Mouse (Mus musculus): ENCODE results near the gene Ephb4. TPM values are rescaled to one million over a fixed set of nuclear protein-coding genes. Genes with fewer than 3 reads are reported as not detected.

Ephb4 gene
- total RNA-seq, 2 experiments from 2014 or later: 8.2 to 14.4 TPM

- DNase-seq (ENCODE audit: low spot score): no peak
Observed at GRCm38 (mm10) chr5:137358382-137358781, 8.5 kb downstream of the Ephb4 start.

GRCm38 (mm10) chr5:137369665-137370064 lies 19.8 kb downstream of the Ephb4 start:
- DNase-seq (ENCODE audit: low spot score): no peak

GRCm38 (mm10) chr5:137373371-137373950 lies 23.6 kb downstream of the Ephb4 start:
- no peak for DNase-seq (ENCODE audit: low spot score)

DNA sequence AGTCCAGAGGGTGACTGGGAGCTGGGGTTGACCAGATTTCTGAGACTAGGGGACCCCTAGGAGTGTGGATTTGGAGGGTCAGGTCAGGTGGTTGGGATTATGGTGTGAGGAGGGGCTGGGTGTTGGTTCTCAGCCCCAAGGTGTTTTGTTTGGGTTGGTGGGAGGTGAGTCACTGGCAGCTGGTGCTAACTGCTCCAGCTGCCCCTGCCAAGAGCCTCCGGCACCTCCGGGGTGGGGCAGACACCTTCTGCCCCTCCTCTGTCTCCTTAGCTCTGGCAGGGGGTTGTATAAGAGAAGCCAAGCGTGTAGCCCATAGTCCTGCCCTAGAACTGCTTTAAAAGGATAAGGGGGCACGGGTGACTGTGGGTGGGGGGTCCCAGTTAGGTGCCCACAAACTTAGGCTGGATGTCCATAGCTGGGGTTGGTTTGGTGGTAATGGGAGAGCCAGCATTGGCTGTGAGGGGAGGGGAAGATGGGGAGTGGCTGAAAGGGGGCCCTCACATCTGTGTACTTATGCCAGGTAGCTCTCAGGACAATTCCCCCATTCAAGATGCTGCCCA lies 24.7 kb downstream of the Ephb4 start:
- DNase-seq (ENCODE audit: low spot score): no peak

- peak; percentile 41 for DNase-seq (ENCODE audit: low spot score)
Observed at GRCm38 (mm10) chr5:137375627-137376026, 25.7 kb downstream of the Ephb4 start.

GRCm38 (mm10) chr5:137376198-137376597 lies 26.3 kb downstream of the Ephb4 start:
- no peak for DNase-seq (ENCODE audit: low spot score)

DNA sequence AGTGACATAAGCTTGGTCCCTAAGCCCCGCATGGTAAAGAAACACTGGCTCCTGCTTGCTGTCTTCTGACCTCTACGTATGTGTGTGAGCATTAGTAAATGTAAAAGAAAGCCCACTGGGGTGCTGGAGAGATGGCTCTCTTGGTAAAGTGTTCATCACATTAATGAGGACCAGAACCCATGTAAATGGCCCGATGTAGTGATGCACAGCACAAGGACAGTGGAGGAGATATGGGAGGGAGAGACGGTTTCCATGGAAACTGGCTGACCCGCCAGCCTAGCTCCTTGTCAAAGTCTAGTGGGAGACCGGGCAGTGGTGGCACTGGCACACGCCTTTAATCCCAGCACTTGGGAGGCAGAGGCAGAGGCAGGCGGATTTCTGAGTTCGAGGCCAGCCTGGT lies 26.8 kb downstream of the Ephb4 start:
- DNase-seq (ENCODE audit: low spot score): no peak

GRCm38 (mm10) chr5:137377176-137377575 lies 27.3 kb downstream of the Ephb4 start:
- DNase-seq (ENCODE audit: low spot score): no peak

- no peak for DNase-seq (ENCODE audit: low spot score)
Observed at GRCm38 (mm10) chr5:137377603-137378002, 27.7 kb downstream of the Ephb4 start.

GRCm38 (mm10) chr5:137381152-137381551 lies 31.2 kb downstream of the Ephb4 start:
- DNase-seq (ENCODE audit: low spot score): peak; percentile 46

DNA sequence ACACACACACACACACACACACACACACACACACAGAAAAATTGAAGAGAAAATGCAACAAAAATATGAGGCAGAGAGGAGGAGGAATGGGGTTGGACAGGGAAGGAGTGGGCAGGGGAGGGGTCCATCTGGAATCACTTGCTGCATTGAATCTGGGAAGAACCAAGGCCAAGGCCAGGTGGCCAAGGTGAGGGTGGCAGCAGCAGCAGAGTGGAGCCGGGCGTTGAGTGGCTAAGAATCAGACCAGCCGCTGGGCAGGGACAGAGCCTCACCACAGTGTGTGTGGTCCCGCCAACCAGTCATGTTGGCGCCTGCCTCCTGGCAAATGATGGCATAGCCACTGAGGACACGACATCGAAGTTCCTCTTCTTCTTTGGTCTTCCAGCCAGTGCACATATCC lies 33.5 kb downstream of the Ephb4 start:
- DNase-seq (ENCODE audit: low spot score): no peak

GRCm38 (mm10) chr5:137386712-137387111 lies 36.8 kb downstream of the Ephb4 start:
- no peak for DNase-seq (ENCODE audit: low spot score)

DNA sequence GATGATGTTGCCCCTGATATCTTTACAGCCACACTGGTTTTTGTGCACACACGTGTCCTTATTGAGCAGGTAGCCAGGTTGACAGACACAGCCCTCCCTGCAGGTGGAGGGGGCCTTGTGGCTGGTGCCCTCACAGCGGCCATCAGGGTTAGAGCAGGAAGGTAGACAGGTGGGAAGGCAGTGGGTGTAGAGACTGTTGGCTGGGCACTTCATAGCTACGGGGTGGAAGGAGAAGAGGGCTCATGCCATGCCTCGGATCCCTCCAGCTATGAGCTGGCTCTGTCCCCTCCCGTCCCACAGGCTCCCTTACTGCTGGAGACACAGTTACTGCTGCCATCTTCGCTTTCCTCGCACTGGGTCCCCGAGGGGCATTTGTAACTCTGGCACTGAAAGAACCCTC lies 41.7 kb downstream of the Ephb4 start:
- no peak for DNase-seq (ENCODE audit: low spot score)

- no peak for DNase-seq (ENCODE audit: low spot score)
Observed at GRCm38 (mm10) chr5:137394456-137394855, 44.5 kb downstream of the Ephb4 start.

DNA sequence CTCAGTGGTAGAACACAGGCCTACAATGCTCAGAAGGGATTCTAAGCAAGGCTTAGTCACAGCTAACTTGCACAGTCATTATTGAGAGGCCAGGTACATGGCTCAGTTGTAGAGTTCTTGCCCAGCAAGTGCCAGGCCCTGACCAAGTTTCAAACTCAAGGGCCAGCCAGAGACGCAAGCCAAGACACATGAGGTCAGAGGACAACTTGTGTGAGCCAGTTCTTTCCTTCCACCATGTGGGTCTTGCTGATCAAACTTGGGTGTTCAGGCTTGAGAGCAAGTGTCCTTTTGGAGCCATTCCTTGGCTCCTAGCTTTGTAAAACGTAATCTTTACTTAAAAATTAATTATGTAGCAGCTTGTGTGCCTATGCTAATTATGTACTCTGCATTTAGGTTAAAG lies 54.2 kb downstream of the Ephb4 start:
- no peak for DNase-seq (ENCODE audit: low spot score)

- DNase-seq (ENCODE audit: low spot score): no peak
Observed at GRCm38 (mm10) chr5:137409451-137409850, 59.5 kb downstream of the Ephb4 start.

DNA sequence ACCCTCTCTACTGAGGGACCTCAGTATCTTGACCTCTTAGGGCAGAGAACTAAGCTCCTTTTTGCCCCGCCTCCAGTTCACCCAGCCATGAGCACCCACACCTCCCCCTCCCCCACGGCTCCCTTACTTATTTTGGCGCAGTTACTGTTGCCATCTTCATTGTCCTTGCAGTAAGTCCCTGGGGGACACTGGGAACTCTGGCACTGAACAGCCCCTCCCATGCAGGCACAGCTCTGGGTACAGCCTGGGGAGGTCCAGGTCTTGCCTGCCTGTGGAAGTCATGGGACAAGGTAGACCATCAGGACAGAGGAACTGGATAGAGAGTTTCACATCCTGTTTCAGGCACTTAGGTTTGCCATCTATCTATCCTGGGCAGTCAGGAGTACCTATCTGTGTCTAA lies 60.2 kb downstream of the Ephb4 start:
- no peak for DNase-seq (ENCODE audit: low spot score)

GRCm38 (mm10) chr5:137410549-137410948 lies 60.6 kb downstream of the Ephb4 start:
- no peak for DNase-seq (ENCODE audit: low spot score)

GRCm38 (mm10) chr5:137411235-137411634 lies 61.3 kb downstream of the Ephb4 start:
- DNase-seq (ENCODE audit: low spot score): no peak

DNA sequence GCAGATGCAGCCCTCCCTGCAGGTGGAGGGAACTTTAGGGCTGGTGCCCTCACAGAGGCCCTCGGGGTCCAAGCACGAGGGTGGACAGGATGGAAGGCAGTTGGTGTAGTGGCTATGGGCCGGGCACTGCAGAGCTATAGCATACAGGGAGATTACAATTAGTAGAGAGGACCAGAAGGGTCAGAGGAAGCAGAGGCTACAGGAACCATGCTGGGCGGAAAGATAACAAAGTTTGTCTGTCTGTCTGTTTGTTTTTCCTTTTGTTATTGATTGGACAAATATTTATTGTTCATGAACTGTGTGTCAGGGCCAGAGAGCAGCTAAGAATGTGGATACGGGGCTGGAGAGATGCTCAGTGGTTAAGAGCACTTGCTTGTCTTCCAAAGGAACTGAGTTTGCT lies 64.3 kb downstream of the Ephb4 start:
- no peak for DNase-seq (ENCODE audit: low spot score)

DNA sequence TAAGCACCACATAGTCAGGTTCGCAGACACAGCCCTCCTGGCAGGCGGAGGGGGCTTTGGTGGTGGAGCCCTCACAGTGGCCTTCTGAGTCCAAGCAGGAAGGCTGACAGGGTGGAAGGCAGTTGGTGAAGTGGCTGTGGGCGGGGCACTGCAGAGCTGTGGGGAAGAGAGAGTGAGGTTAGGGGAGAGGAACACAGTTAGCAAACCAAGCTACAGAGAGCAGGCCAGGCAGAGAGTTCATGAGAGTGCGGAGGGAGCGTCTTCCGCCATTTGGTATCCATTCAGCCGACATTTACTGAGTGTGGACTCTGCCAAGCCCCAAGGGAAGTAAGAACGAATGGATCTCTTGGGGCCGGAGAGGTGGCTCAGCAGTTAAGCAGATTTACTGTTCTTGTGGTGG lies 69.2 kb downstream of the Ephb4 start:
- no peak for DNase-seq (ENCODE audit: low spot score)

DNA sequence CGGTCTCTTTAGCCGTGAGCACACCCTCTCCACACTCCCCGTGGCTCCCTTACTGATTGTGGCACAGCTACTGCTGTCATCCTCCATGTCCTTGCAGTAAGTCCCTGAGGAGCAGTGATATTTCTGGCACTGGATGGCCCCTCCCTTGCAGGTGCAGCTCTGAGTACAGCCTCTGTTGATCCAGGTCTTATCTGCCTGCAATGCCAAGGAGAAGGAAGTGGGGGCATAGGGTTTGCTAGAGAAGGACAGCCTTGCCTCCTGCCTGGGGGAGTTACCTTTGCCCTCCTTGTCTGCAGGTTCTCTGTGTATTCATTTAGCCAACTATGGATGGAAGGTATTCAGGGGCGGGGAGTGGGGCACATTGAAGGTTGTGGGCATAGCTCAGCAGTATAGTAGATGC lies 69.9 kb downstream of the Ephb4 start:
- DNase-seq (ENCODE audit: low spot score): no peak

GRCm38 (mm10) chr5:137425648-137426047 lies 75.7 kb downstream of the Ephb4 start:
- DNase-seq (ENCODE audit: low spot score): no peak
